In the genomic region with DNA sequence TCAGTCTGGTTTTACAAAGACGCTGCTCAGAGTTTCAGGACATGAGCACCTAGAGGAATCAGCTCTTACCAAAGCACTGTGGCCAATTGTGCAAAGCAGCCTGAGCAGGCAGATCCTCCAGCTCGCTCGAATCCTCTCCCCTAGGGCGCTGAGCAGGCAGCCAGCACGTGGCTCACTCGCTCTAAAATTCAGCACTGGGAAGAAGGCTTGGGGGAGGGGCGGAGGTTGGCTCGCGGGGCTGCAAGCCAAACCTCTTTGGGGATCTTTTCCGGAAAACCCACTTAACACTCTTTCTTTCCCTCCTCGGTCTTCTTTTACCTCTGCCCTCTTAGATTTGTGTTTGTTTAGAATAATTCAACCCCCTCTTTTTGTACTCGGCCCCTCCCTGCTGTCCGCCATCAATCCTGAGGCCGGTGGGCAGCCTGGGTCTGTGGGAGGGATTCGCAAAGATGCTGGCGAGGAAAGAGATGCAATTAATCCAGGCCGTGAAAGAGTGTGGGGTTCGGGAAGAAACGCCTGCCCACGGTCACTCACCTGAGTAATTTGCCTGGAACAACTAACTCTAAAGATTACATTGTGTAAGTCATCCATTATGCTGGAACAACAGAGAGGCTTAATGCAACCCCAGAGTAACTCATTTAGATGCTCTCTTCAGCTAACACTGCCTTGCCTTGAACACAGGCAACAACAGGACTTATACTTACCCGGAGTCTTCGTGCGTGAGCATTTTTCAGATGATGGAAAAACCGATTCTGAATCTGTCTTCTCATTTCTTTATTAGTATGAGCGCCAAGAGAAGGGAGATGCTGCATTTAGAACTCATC, we compare ENCODE assay signal across 8 mouse cellular contexts. TPM values are rescaled to one million over a fixed set of nuclear protein-coding genes. Genes with fewer than 3 reads are reported as not detected.
DNase-seq lines count a peak whose midpoint lies in the region; ATAC-seq and TF ChIP-seq lines count a peak whose summit lies in the region.

No protein-coding gene starts in this region.

- no peak for ATAC-seq in heart, embryonic 12.5 days (ENCODE audit: insufficient number of reproducible peaks, low FRiP score)
- no peak for ATAC-seq in liver, embryonic 13.5 days (ENCODE audit: low read depth)
- ATAC-seq in inflammation-experienced regulatory T-cells, adult 6 months: no peak

- WGBS in heart, embryonic 10.5 days: 18% methylated on average over 25 of the region's 25 CpGs
- WGBS in heart, embryonic 12.5 days: 18% methylated on average over 25 of the region's 25 CpGs
- WGBS in liver, embryonic 13.5 days (ENCODE audit: insufficient replicate concordance): 25% methylated on average over 25 of the region's 25 CpGs
- 13% methylated on average over 25 of the region's 25 CpGs for WGBS in olfactory bulb, adult 2 months

- H3K9ac ChIP-seq in heart, embryonic 12.5 days: peak overlapping the region; percentile 55
- H3K9ac ChIP-seq in liver, embryonic 13.5 days: no peak overlapping the region

- H3K9me3 ChIP-seq in heart, embryonic 10.5 days: no peaks in the 10 kb centered on the region
- H3K9me3 ChIP-seq in heart, embryonic 12.5 days (replicated peaks): no peaks in the 10 kb centered on the region
- no peaks in the 10 kb centered on the region for H3K9me3 ChIP-seq in liver, embryonic 13.5 days (replicated peaks)

- peak overlapping the region; percentile 78 for H3K27ac ChIP-seq in heart, embryonic 10.5 days
- no peak overlapping the region for H3K27ac ChIP-seq in heart, embryonic 12.5 days (ENCODE audit: poor library complexity, severe bottlenecking)
- H3K27ac ChIP-seq in liver, embryonic 13.5 days: no peak overlapping the region
- H3K27ac ChIP-seq in olfactory bulb, adult 2 months (ENCODE audit: insufficient read depth, low read depth, low read length): peak overlapping the region; percentile 23

- no peak for TF ChIP-seq POLR2A in olfactory bulb, adult 2 months (IDR thresholded peaks at IDR 0.05; ENCODE audit: insufficient read depth, low read depth, low read length)

- no peak for DNase-seq in heart, embryonic 10.5 days (ENCODE audit: low spot score)
- DNase-seq in heart, adult 8-10 months (ENCODE audit: low spot score): no peak
- DNase-seq in embryo, embryonic 10.5 days (ENCODE audit: low spot score): peak; percentile 87
- DNase-seq in kidney, postnatal 10 days: peak; percentile 74
- DNase-seq in liver, embryonic 13.5 days: no peak

- peaks cover 14% of the 10 kb centered on the region for H3K4me1 ChIP-seq in heart, embryonic 10.5 days
- no peaks in the 10 kb centered on the region; the same call in 1 of the 2 replicates for H3K4me1 ChIP-seq in heart, embryonic 12.5 days (replicated peaks)
- H3K4me1 ChIP-seq in liver, embryonic 13.5 days (replicated peaks): 0 out of 2 replicates have a peak, but pooled peaks cover 6% of the 10 kb centered on the region
- peaks cover 6% of the 10 kb centered on the region for H3K4me1 ChIP-seq in olfactory bulb, adult 2 months (ENCODE audit: control insufficient read depth, insufficient read depth, low read length)

- H3K4me3 ChIP-seq in heart, embryonic 10.5 days: peak overlapping the region; percentile 57
- peak overlapping the region; percentile 46 for H3K4me3 ChIP-seq in heart, embryonic 12.5 days
- peak overlapping the region; percentile 27 for H3K4me3 ChIP-seq in liver, embryonic 13.5 days (replicated peaks)
- H3K4me3 ChIP-seq in olfactory bulb, adult 2 months (ENCODE audit: insufficient read depth, low read depth, low read length): peak overlapping the region; percentile 40

- TF ChIP-seq CTCF in olfactory bulb, adult 2 months (IDR thresholded peaks at IDR 0.05; ENCODE audit: insufficient read depth, low read depth, low read length): no peak

- peaks cover 6% of the 10 kb centered on the region; the same call in 1 of the 2 replicates for H3K27me3 ChIP-seq in heart, embryonic 10.5 days (ENCODE audit: insufficient read depth, poor library complexity, severe bottlenecking)
- H3K27me3 ChIP-seq in heart, embryonic 12.5 days (replicated peaks): no peaks in the 10 kb centered on the region; the same call in 1 of the 2 replicates
- H3K27me3 ChIP-seq in liver, embryonic 13.5 days: peaks cover 8% of the 10 kb centered on the region; the same call in 1 of the 2 replicates

- peak overlapping the region; percentile 70 for H3K4me2 ChIP-seq in heart, embryonic 12.5 days
- peak overlapping the region; percentile 42 for H3K4me2 ChIP-seq in liver, embryonic 13.5 days

- H3K36me3 ChIP-seq in heart, embryonic 10.5 days: no peaks in the 10 kb centered on the region
- no peaks in the 10 kb centered on the region for H3K36me3 ChIP-seq in heart, embryonic 12.5 days
- no peaks in the 10 kb centered on the region for H3K36me3 ChIP-seq in liver, embryonic 13.5 days

RNA-seq across cellular contexts. Expression of gene Sfpq, which starts 15.8 kb away (rescaled TPM):
- polyA plus RNA-seq in heart, embryonic 10.5 days (2016; fragmentation: Nextera tagmentation; extraction: Ambion mirVana): 49.1 and 75.9 TPM in 2 replicates
- total RNA-seq in heart, adult 8-10 months (2022): 10 to 100 TPM; 60.3 to 71.5 (median 62.8) TPM
- 82.5 and 91.4 TPM in 2 replicates for polyA plus RNA-seq in heart, embryonic 12.5 days (2016; fragmentation: Nextera tagmentation; extraction: Ambion mirVana)
- polyA plus RNA-seq in liver, embryonic 13.5 days (2015; fragmentation: Nextera tagmentation; extraction: Ambion mirVana): 35.2 and 39.2 TPM in 2 replicates
- 295 and 1,081 TPM in 2 replicates for polyA plus RNA-seq in olfactory bulb, adult 2 months (2012; ENCODE audit: insufficient read depth, insufficient read length, low replicate concordance, missing spikeins)
- polyA plus RNA-seq in inflammation-experienced regulatory T-cells, adult 6 months (2017; shearing (Covaris generic)): 10 to 100 TPM; 36.0 to 64.5 (median 57.7) TPM

RNA-seq across cellular contexts. Expression of gene Zmym4, which starts 37.4 kb away (rescaled TPM):
- polyA plus RNA-seq in heart, embryonic 10.5 days (2016; fragmentation: Nextera tagmentation; extraction: Ambion mirVana): 14.9 and 16.3 TPM in 2 replicates
- 10 to 100 TPM; 17.8 to 24.4 (median 22.4) TPM for total RNA-seq in heart, adult 8-10 months (2022)
- polyA plus RNA-seq in heart, embryonic 12.5 days (2016; fragmentation: Nextera tagmentation; extraction: Ambion mirVana): 21.2 and 21.5 TPM in 2 replicates
- 4.0 and 4.4 TPM in 2 replicates for polyA plus RNA-seq in liver, embryonic 13.5 days (2015; fragmentation: Nextera tagmentation; extraction: Ambion mirVana)
- not detected in 2 replicates for polyA plus RNA-seq in olfactory bulb, adult 2 months (2012; ENCODE audit: insufficient read depth, insufficient read length, low replicate concordance, missing spikeins)
- polyA plus RNA-seq in inflammation-experienced regulatory T-cells, adult 6 months (2017; shearing (Covaris generic)): 10 to 100 TPM; 12.1 to 22.4 (median 12.6) TPM

RNA-seq across cellular contexts. Expression of gene Zmym1, which starts 55.6 kb away (rescaled TPM):
- 18.3 and 26.0 TPM in 2 replicates for polyA plus RNA-seq in heart, embryonic 10.5 days (2016; fragmentation: Nextera tagmentation; extraction: Ambion mirVana)
- total RNA-seq in heart, adult 8-10 months (2022): 1 to 10 TPM; 3.6 to 7.3 (median 5.7) TPM
- polyA plus RNA-seq in heart, embryonic 12.5 days (2016; fragmentation: Nextera tagmentation; extraction: Ambion mirVana): 18.7 and 19.5 TPM in 2 replicates
- 10.4 and 14.6 TPM in 2 replicates for polyA plus RNA-seq in liver, embryonic 13.5 days (2015; fragmentation: Nextera tagmentation; extraction: Ambion mirVana)
- polyA plus RNA-seq in olfactory bulb, adult 2 months (2012; ENCODE audit: insufficient read depth, insufficient read length, low replicate concordance, missing spikeins): not detected in 2 replicates
- polyA plus RNA-seq in inflammation-experienced regulatory T-cells, adult 6 months (2017; shearing (Covaris generic)): 10 to 100 TPM; 19.6 to 26.7 (median 22.5) TPM

Comparison
In these comparisons a context has a peak if more than half of its experiments do, and no peak if none do; other contexts are left out.
1. H3K27ac ChIP-seq: peak in heart, embryonic 10.5 days (single experiment) and olfactory bulb, adult 2 months (single experiment); none in heart, embryonic 12.5 days (single experiment) and liver, embryonic 13.5 days (single experiment).
2. DNase-seq: peak in embryo, embryonic 10.5 days (single experiment) and kidney, postnatal 10 days (single experiment); none in heart, embryonic 10.5 days (single experiment), heart, adult 8-10 months (single experiment) and liver, embryonic 13.5 days (single experiment).
3. Peak in every context shown above with its lines, with median percentiles within 50 percentile points of each other: H3K4me3 ChIP-seq.